Comparison of ENCODE assay signal across 16 mouse cellular contexts in genomic region chr7:6814971-6815370, GRCm38 (mm10).
DNase-seq lines count a peak whose midpoint lies in the region; ATAC-seq and TF ChIP-seq lines count a peak whose summit lies in the region.
"Had no signal": no experiment of that assay in that cellular context is flagged by ENCODE, and none has a peak within 500 bp of the region (broad histone marks: within the 10 kb centered on the region; RNA-seq: fewer than 3 reads in every experiment).

No protein-coding gene starts in this region.

- no peaks in the 10 kb centered on the region for H3K27me3 ChIP-seq in forebrain, embryonic 11.5 days (ENCODE audit: control insufficient read depth, insufficient read depth, low read length)
- no peaks in the 10 kb centered on the region for H3K27me3 ChIP-seq in forebrain, embryonic 15.5 days
- H3K27me3 ChIP-seq in midbrain, embryonic 11.5 days (ENCODE audit: control insufficient read depth, insufficient read depth, low read length) = no peaks in the 10 kb centered on the region
- no peaks in the 10 kb centered on the region for H3K27me3 ChIP-seq in midbrain, embryonic 10.5 days (ENCODE audit: low read depth, poor library complexity, severe bottlenecking)
- no peaks in the 10 kb centered on the region for H3K27me3 ChIP-seq in forebrain, embryonic 14.5 days (replicated peaks; ENCODE audit: control insufficient read depth, insufficient read depth, low read length)
- H3K27me3 ChIP-seq: hindbrain, embryonic 15.5 days; liver, embryonic 12.5 days; lung, embryonic 15.5 days; neural tube, embryonic 15.5 days had no signal

- no peaks in the 10 kb centered on the region for H3K9me3 ChIP-seq in forebrain, embryonic 11.5 days (ENCODE audit: control insufficient read depth, low read length)
- H3K9me3 ChIP-seq in forebrain, embryonic 15.5 days = no peaks in the 10 kb centered on the region
- H3K9me3 ChIP-seq in midbrain, embryonic 11.5 days (ENCODE audit: control insufficient read depth, low read length) = no peaks in the 10 kb centered on the region
- no peaks in the 10 kb centered on the region for H3K9me3 ChIP-seq in midbrain, embryonic 10.5 days (replicated peaks)
- H3K9me3 ChIP-seq in forebrain, embryonic 14.5 days (replicated peaks; ENCODE audit: control insufficient read depth, low read length) = no peaks in the 10 kb centered on the region
- H3K9me3 ChIP-seq: hindbrain, embryonic 15.5 days; liver, embryonic 12.5 days; lung, embryonic 15.5 days; neural tube, embryonic 15.5 days had no signal

- H3K27ac ChIP-seq in forebrain, embryonic 11.5 days (ENCODE audit: low read depth, low read length) = no peak overlapping the region
- no peak overlapping the region for H3K27ac ChIP-seq in forebrain, embryonic 15.5 days (replicated peaks)
- no peak overlapping the region for H3K27ac ChIP-seq in midbrain, embryonic 11.5 days (ENCODE audit: low read depth, low read length)
- no peak overlapping the region for H3K27ac ChIP-seq in midbrain, embryonic 10.5 days (replicated peaks)
- H3K27ac ChIP-seq in forebrain, embryonic 14.5 days (ENCODE audit: low read depth, low read length) = no peak overlapping the region
- H3K27ac ChIP-seq in layer of hippocampus, adult 2 months = no peak overlapping the region
- H3K27ac ChIP-seq: hindbrain, embryonic 15.5 days; left cerebral cortex, adult 2 months; liver, embryonic 12.5 days; lung, embryonic 15.5 days; neural tube, embryonic 15.5 days had no signal

- no peak overlapping the region for H3K4me3 ChIP-seq in forebrain, embryonic 11.5 days (ENCODE audit: low read depth, low read length)
- H3K4me3 ChIP-seq in forebrain, embryonic 15.5 days = no peak overlapping the region
- no peak overlapping the region for H3K4me3 ChIP-seq in midbrain, embryonic 11.5 days (ENCODE audit: low read depth, low read length)
- no peak overlapping the region for H3K4me3 ChIP-seq in midbrain, embryonic 10.5 days
- H3K4me3 ChIP-seq in forebrain, embryonic 14.5 days (ENCODE audit: low read depth, low read length) = no peak overlapping the region
- no peak overlapping the region for H3K4me3 ChIP-seq in layer of hippocampus, adult 2 months
- H3K4me3 ChIP-seq: hindbrain, embryonic 15.5 days; left cerebral cortex, adult 2 months; liver, embryonic 12.5 days; lung, embryonic 15.5 days; neural tube, embryonic 15.5 days had no signal

- no peak for TF ChIP-seq CTCF in layer of hippocampus, adult 2 months (conservative IDR thresholded peaks at IDR 0.05)

- peaks cover 2% of the 10 kb centered on the region; the same call in 1 of the 2 replicates for H3K4me1 ChIP-seq in forebrain, embryonic 11.5 days (replicated peaks; ENCODE audit: control insufficient read depth, insufficient read depth, low read length)
- H3K4me1 ChIP-seq in forebrain, embryonic 15.5 days = peaks cover 29% of the 10 kb centered on the region
- H3K4me1 ChIP-seq in midbrain, embryonic 11.5 days (ENCODE audit: control insufficient read depth, insufficient read depth, low read length) = peaks cover 6% of the 10 kb centered on the region; the same call in 1 of the 2 replicates
- peaks cover 41% of the 10 kb centered on the region for H3K4me1 ChIP-seq in midbrain, embryonic 10.5 days
- H3K4me1 ChIP-seq in forebrain, embryonic 14.5 days (ENCODE audit: control insufficient read depth, insufficient read depth, low read length) = peaks cover 16% of the 10 kb centered on the region
- H3K4me1 ChIP-seq: liver, embryonic 12.5 days had no signal

- peak; percentile 16; the same call in 1 of the 2 replicates for ATAC-seq in forebrain, embryonic 11.5 days (replicated peaks; ENCODE audit: low FRiP score)
- no peak for ATAC-seq in forebrain, embryonic 15.5 days (replicated peaks)
- no peak for ATAC-seq in midbrain, embryonic 11.5 days (ENCODE audit: low FRiP score)
- ATAC-seq in forebrain, embryonic 14.5 days = no peak
- ATAC-seq: liver, embryonic 12.5 days had no signal

- no peaks in the 10 kb centered on the region for H3K36me3 ChIP-seq in forebrain, embryonic 11.5 days (ENCODE audit: control insufficient read depth, insufficient read depth, low read length)
- H3K36me3 ChIP-seq in forebrain, embryonic 15.5 days = no peaks in the 10 kb centered on the region
- no peaks in the 10 kb centered on the region for H3K36me3 ChIP-seq in midbrain, embryonic 11.5 days (ENCODE audit: control insufficient read depth, insufficient read depth, low read length)
- no peaks in the 10 kb centered on the region for H3K36me3 ChIP-seq in midbrain, embryonic 10.5 days
- H3K36me3 ChIP-seq in forebrain, embryonic 14.5 days (ENCODE audit: control insufficient read depth, insufficient read depth, low read length) = no peaks in the 10 kb centered on the region
- H3K36me3 ChIP-seq: hindbrain, embryonic 15.5 days; liver, embryonic 12.5 days; lung, embryonic 15.5 days; neural tube, embryonic 15.5 days had no signal

- WGBS in forebrain, embryonic 11.5 days = 15% methylated on average over 8 of the region's 8 CpGs
- 11% methylated on average over 8 of the region's 8 CpGs for WGBS in forebrain, embryonic 15.5 days
- WGBS in midbrain, embryonic 11.5 days = 53% methylated on average over 8 of the region's 8 CpGs
- 57% methylated on average over 8 of the region's 8 CpGs for WGBS in midbrain, embryonic 10.5 days
- WGBS in forebrain, embryonic 14.5 days = 7% methylated on average over 8 of the region's 8 CpGs

- no peak for DNase-seq in forebrain, embryonic 11.5 days (ENCODE audit: low spot score)
- peak; percentile 78 for DNase-seq in midbrain, embryonic 11.5 days (ENCODE audit: low spot score, missing footprints)
- DNase-seq in midbrain, embryonic 10.5 days (ENCODE audit: low spot score) = no peak
- DNase-seq in forebrain, embryonic 14.5 days (ENCODE audit: low spot score) = peak; percentile 46
- no peak for DNase-seq in layer of hippocampus, adult 2 months (ENCODE audit: low spot score in 2 of 2)
- no peak for DNase-seq in ovary, postnatal 14 days (ENCODE audit: low spot score)
- DNase-seq: cerebellum, postnatal 25 days; heart, postnatal 10 days; kidney, adult 18-20 months; retina, postnatal 1 day had no signal

- H3K4me2 ChIP-seq in forebrain, embryonic 11.5 days (ENCODE audit: low read depth, low read length, severe bottlenecking) = no peak overlapping the region
- H3K4me2 ChIP-seq in forebrain, embryonic 15.5 days (replicated peaks) = no peak overlapping the region
- no peak overlapping the region for H3K4me2 ChIP-seq in midbrain, embryonic 11.5 days
- no peak overlapping the region for H3K4me2 ChIP-seq in forebrain, embryonic 14.5 days (ENCODE audit: low read length)
- H3K4me2 ChIP-seq: hindbrain, embryonic 15.5 days; liver, embryonic 12.5 days; lung, embryonic 15.5 days; neural tube, embryonic 15.5 days had no signal

- no peak overlapping the region for H3K9ac ChIP-seq in forebrain, embryonic 11.5 days (ENCODE audit: low read length)
- no peak overlapping the region for H3K9ac ChIP-seq in forebrain, embryonic 15.5 days (replicated peaks)
- no peak overlapping the region for H3K9ac ChIP-seq in midbrain, embryonic 11.5 days (ENCODE audit: low read length)
- no peak overlapping the region for H3K9ac ChIP-seq in forebrain, embryonic 14.5 days (ENCODE audit: low read length)
- H3K9ac ChIP-seq: hindbrain, embryonic 15.5 days; liver, embryonic 12.5 days; lung, embryonic 15.5 days; neural tube, embryonic 15.5 days had no signal

Comparison
In these comparisons a context has a peak if more than half of its experiments do, and no peak if none do; other contexts are left out.
1. DNase-seq: peak in midbrain, embryonic 11.5 days (single experiment) and forebrain, embryonic 14.5 days (single experiment); none in forebrain, embryonic 11.5 days (single experiment), midbrain, embryonic 10.5 days (single experiment), layer of hippocampus, adult 2 months (0 of 2) and ovary, postnatal 14 days (single experiment).